Comparison of ENCODE assay signal across 8 mouse cellular contexts in genomic region chr10:80048396-80048795, GRCm38 (mm10). TPM values are rescaled to one million over a fixed set of nuclear protein-coding genes. Genes with fewer than 3 reads are reported as not detected.
A peak's percentile ranks its signal among the peaks of the same experiment; 100 is the strongest.
DNase-seq lines count a peak whose midpoint lies in the region; ATAC-seq and TF ChIP-seq lines count a peak whose summit lies in the region.

No protein-coding gene starts in this region.

- H3K27me3 ChIP-seq in liver, embryonic 12.5 days (replicated peaks) = no peaks in the 10 kb centered on the region
- no peaks in the 10 kb centered on the region for H3K27me3 ChIP-seq in hindbrain, embryonic 11.5 days (ENCODE audit: control insufficient read depth, insufficient read depth, low read length)
- H3K27me3 ChIP-seq in midbrain, postnatal 0 days (ENCODE audit: insufficient read depth, low read length) = no peaks in the 10 kb centered on the region

- peaks cover 79% of the 10 kb centered on the region for H3K4me1 ChIP-seq in liver, embryonic 12.5 days
- H3K4me1 ChIP-seq in hindbrain, embryonic 11.5 days (replicated peaks; ENCODE audit: control insufficient read depth, insufficient read depth, low read length) = peaks cover 7% of the 10 kb centered on the region; the same call in 1 of the 2 replicates
- no peaks in the 10 kb centered on the region for H3K4me1 ChIP-seq in midbrain, postnatal 0 days (ENCODE audit: insufficient read depth, low read length)

- peak overlapping the region; percentile 62 for H3K27ac ChIP-seq in liver, embryonic 12.5 days
- peak overlapping the region; percentile 71 for H3K27ac ChIP-seq in hindbrain, embryonic 11.5 days (ENCODE audit: low read depth, low read length)
- H3K27ac ChIP-seq in midbrain, postnatal 0 days (ENCODE audit: low read depth, low read length) = no peak overlapping the region

- H3K4me2 ChIP-seq in liver, embryonic 12.5 days = no peak overlapping the region
- H3K4me2 ChIP-seq in hindbrain, embryonic 11.5 days (replicated peaks; ENCODE audit: low read depth, low read length) = no peak overlapping the region
- no peak overlapping the region for H3K4me2 ChIP-seq in midbrain, postnatal 0 days (ENCODE audit: low read depth, low read length, poor library complexity, severe bottlenecking)

- no peak overlapping the region for H3K4me3 ChIP-seq in liver, embryonic 12.5 days
- no peak overlapping the region for H3K4me3 ChIP-seq in hindbrain, embryonic 11.5 days (ENCODE audit: low read depth, low read length)
- no peak overlapping the region for H3K4me3 ChIP-seq in midbrain, postnatal 0 days (ENCODE audit: low read depth, low read length)

- H3K9ac ChIP-seq in liver, embryonic 12.5 days = peak overlapping the region; percentile 23; the same call in 1 of the 2 replicates
- H3K9ac ChIP-seq in hindbrain, embryonic 11.5 days (ENCODE audit: low read depth, low read length) = no peak overlapping the region
- no peak overlapping the region for H3K9ac ChIP-seq in midbrain, postnatal 0 days (replicated peaks; ENCODE audit: low read length, poor library complexity, severe bottlenecking)

- WGBS in liver, embryonic 12.5 days (ENCODE audit: insufficient replicate concordance) = 60% methylated on average over 5 of the region's 5 CpGs
- WGBS in hindbrain, embryonic 11.5 days = 8% methylated on average over 5 of the region's 5 CpGs
- WGBS in midbrain, postnatal 0 days = 12% methylated on average over 5 of the region's 5 CpGs

- DNase-seq in liver = no peak
- peak; percentile 51 for DNase-seq in embryo, embryonic 9.5 days (ENCODE audit: extremely low spot score)
- DNase-seq in hindbrain, embryonic 11.5 days (ENCODE audit: low spot score) = peak; percentile 58
- DNase-seq in midbrain, postnatal 0 days (ENCODE audit: low spot score) = peak; percentile 34
- DNase-seq in adrenal gland, adult 2 months = no peak
- DNase-seq in heart, postnatal 25 days (ENCODE audit: low spot score) = no peak
- DNase-seq in left cerebral cortex, adult 11 months (ENCODE audit: low spot score) = no peak

- no peak for TF ChIP-seq CTCF in midbrain, postnatal 0 days (IDR thresholded peaks at IDR 0.05)

- intact Hi-C loops in heart, postnatal 25 days (cut with DNase I) = no loop called here

- ATAC-seq in liver, embryonic 12.5 days = no peak
- ATAC-seq in hindbrain, embryonic 11.5 days (ENCODE audit: low FRiP score) = no peak; the same call in 1 of the 2 replicates
- ATAC-seq in midbrain, postnatal 0 days (ENCODE audit: low FRiP score) = no peak

- H3K9me3 ChIP-seq in liver, embryonic 12.5 days (replicated peaks) = no peaks in the 10 kb centered on the region
- H3K9me3 ChIP-seq in hindbrain, embryonic 11.5 days (ENCODE audit: control insufficient read depth, low read length) = no peaks in the 10 kb centered on the region
- H3K9me3 ChIP-seq in midbrain, postnatal 0 days (ENCODE audit: low read length) = no peaks in the 10 kb centered on the region

- H3K36me3 ChIP-seq in liver, embryonic 12.5 days = no peaks in the 10 kb centered on the region
- no peaks in the 10 kb centered on the region for H3K36me3 ChIP-seq in hindbrain, embryonic 11.5 days (ENCODE audit: control insufficient read depth, insufficient read depth, low read length)
- H3K36me3 ChIP-seq in midbrain, postnatal 0 days (ENCODE audit: insufficient read depth, low read length) = no peaks in the 10 kb centered on the region

RNA-seq across cellular contexts. Expression of gene Gpx4, which starts 1.4 kb away (rescaled TPM):
- 682 and 685 TPM in 2 replicates for polyA plus RNA-seq in liver, embryonic 12.5 days (2016; fragmentation: Nextera tagmentation; extraction: Ambion mirVana)
- polyA plus RNA-seq in hindbrain, embryonic 11.5 days (2014; fragmentation: Nextera tagmentation; extraction: Ambion mirVana) = 543 and 552 TPM in 2 replicates
- total RNA-seq in midbrain, postnatal 0 days (2014; rRNA removed) = 350 TPM in 2 replicates
- 635 and 741 TPM in 2 replicates for polyA plus RNA-seq in midbrain, postnatal 0 days (2015; fragmentation: Nextera tagmentation; extraction: Ambion mirVana)
- 1,000 to 10,000 TPM; 1,287 to 1,377 TPM for total RNA-seq in adrenal gland, adult 2 months (2021)
- 1,827 and 2,443 TPM in 2 replicates for polyA plus RNA-seq in adrenal gland, adult 2 months (2012; rRNA removed)
- total RNA-seq in heart, postnatal 25 days (2021) = 100 to 1,000 TPM; 691 to 812 TPM

RNA-seq across cellular contexts. Expression of gene Polr2e, which starts 8.8 kb away (rescaled TPM):
- polyA plus RNA-seq in liver, embryonic 12.5 days (2016; fragmentation: Nextera tagmentation; extraction: Ambion mirVana) = 142 and 147 TPM in 2 replicates
- polyA plus RNA-seq in hindbrain, embryonic 11.5 days (2014; fragmentation: Nextera tagmentation; extraction: Ambion mirVana) = 215 and 222 TPM in 2 replicates
- total RNA-seq in midbrain, postnatal 0 days (2014; rRNA removed) = 66.4 and 76.0 TPM in 2 replicates
- 126 and 135 TPM in 2 replicates for polyA plus RNA-seq in midbrain, postnatal 0 days (2015; fragmentation: Nextera tagmentation; extraction: Ambion mirVana)
- total RNA-seq in adrenal gland, adult 2 months (2021) = 100 to 1,000 TPM in 1 of 2 experiments, 10 to 100 TPM in 1; 97.3 to 106 TPM
- 111 and 122 TPM in 2 replicates for polyA plus RNA-seq in adrenal gland, adult 2 months (2012; rRNA removed)
- 10 to 100 TPM; 79.3 to 81.2 TPM for total RNA-seq in heart, postnatal 25 days (2021)

RNA-seq across cellular contexts. Expression of gene Arhgap45, which starts 31.9 kb away (rescaled TPM):
- polyA plus RNA-seq in liver, embryonic 12.5 days (2016; fragmentation: Nextera tagmentation; extraction: Ambion mirVana) = 22.3 and 22.8 TPM in 2 replicates
- 4.1 and 4.3 TPM in 2 replicates for polyA plus RNA-seq in hindbrain, embryonic 11.5 days (2014; fragmentation: Nextera tagmentation; extraction: Ambion mirVana)
- 1.7 and 2.4 TPM in 2 replicates for total RNA-seq in midbrain, postnatal 0 days (2014; rRNA removed)
- 1.2 and 1.6 TPM in 2 replicates for polyA plus RNA-seq in midbrain, postnatal 0 days (2015; fragmentation: Nextera tagmentation; extraction: Ambion mirVana)
- total RNA-seq in adrenal gland, adult 2 months (2021) = 1 to 10 TPM; 3.9 to 6.7 TPM
- polyA plus RNA-seq in adrenal gland, adult 2 months (2012; rRNA removed) = 11.0 and 14.6 TPM in 2 replicates
- total RNA-seq in heart, postnatal 25 days (2021) = 1 to 10 TPM; 4.7 to 4.9 TPM

RNA-seq across cellular contexts. Expression of gene Abca7, which starts 52.1 kb away (rescaled TPM):
- polyA plus RNA-seq in liver, embryonic 12.5 days (2016; fragmentation: Nextera tagmentation; extraction: Ambion mirVana) = 10.5 and 12.1 TPM in 2 replicates
- polyA plus RNA-seq in hindbrain, embryonic 11.5 days (2014; fragmentation: Nextera tagmentation; extraction: Ambion mirVana) = 2.6 TPM in 2 replicates
- total RNA-seq in midbrain, postnatal 0 days (2014; rRNA removed) = 9.3 TPM in 2 replicates
- polyA plus RNA-seq in midbrain, postnatal 0 days (2015; fragmentation: Nextera tagmentation; extraction: Ambion mirVana) = 1.7 and 1.9 TPM in 2 replicates
- 10 to 100 TPM; 18.4 to 22.9 TPM for total RNA-seq in adrenal gland, adult 2 months (2021)
- 28.6 TPM in 2 replicates for polyA plus RNA-seq in adrenal gland, adult 2 months (2012; rRNA removed)
- total RNA-seq in heart, postnatal 25 days (2021) = 1 to 10 TPM; 6.5 to 6.7 TPM

RNA-seq across cellular contexts. Expression of gene Sbno2, which starts 57.0 kb away (rescaled TPM):
- 15.0 and 15.4 TPM in 2 replicates for polyA plus RNA-seq in liver, embryonic 12.5 days (2016; fragmentation: Nextera tagmentation; extraction: Ambion mirVana)
- 8.0 and 9.5 TPM in 2 replicates for polyA plus RNA-seq in hindbrain, embryonic 11.5 days (2014; fragmentation: Nextera tagmentation; extraction: Ambion mirVana)
- total RNA-seq in midbrain, postnatal 0 days (2014; rRNA removed) = 24.3 TPM in 2 replicates
- polyA plus RNA-seq in midbrain, postnatal 0 days (2015; fragmentation: Nextera tagmentation; extraction: Ambion mirVana) = 7.6 TPM in 2 replicates
- 10 to 100 TPM; 38.5 to 59.3 TPM for total RNA-seq in adrenal gland, adult 2 months (2021)
- 102 and 120 TPM in 2 replicates for polyA plus RNA-seq in adrenal gland, adult 2 months (2012; rRNA removed)
- total RNA-seq in heart, postnatal 25 days (2021) = 10 to 100 TPM; 11.0 to 11.6 TPM

Comparison
In these comparisons a context has a peak if more than half of its experiments do, and no peak if none do; other contexts are left out.
1. DNase-seq: peak in embryo, embryonic 9.5 days (single experiment), hindbrain, embryonic 11.5 days (single experiment) and midbrain, postnatal 0 days (single experiment); none in liver (single experiment), adrenal gland, adult 2 months (single experiment), heart, postnatal 25 days (single experiment) and left cerebral cortex, adult 11 months (single experiment).